Mouse (Mus musculus): ENCODE measurements around the gene Tmigd1. TPM values are rescaled to one million over a fixed set of nuclear protein-coding genes. Genes with fewer than 3 reads are reported as not detected.

The Tmigd1 gene
- not detected in 2 replicates for polyA plus RNA-seq (2012; rRNA removed)

DNA sequence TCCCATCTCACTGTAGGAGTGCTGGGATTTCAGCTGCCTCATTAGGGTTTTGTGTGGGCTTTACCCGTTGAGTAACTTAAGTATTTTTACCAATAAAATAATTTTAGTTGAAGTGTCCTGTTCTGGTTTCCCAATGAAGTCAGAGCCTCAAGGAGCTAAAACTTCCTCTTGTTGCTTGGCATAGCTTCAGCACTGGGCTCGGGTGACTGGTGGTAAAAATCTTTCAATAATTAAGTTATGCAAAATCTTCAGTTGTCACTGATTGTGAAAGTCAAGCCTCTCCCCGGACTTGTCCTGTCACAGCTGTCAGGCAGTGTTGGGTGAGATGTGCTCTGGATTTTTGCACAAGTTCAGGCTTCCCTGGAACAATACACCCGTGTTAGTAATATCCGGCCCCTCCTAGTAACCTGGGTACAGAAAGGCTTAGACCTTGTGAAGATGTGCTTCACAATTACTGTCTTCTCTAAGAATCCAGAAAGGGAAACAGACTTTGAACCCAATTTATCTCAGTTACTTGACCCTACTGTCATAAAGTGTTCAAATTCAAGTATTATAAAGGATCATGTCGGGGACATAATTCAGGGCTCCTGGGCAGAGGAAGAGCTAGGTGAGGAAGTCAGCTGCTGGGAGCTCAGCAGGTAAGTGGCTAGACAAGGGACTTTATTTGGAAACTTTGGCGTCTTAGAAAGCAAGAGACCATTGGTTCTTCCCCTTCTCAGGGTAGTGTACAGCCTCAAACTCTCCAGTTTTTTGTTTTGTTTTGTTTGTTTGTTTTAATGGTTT is at the start of gene Tmigd1:
Gene Tmigd1 (plus strand): TSS at position 581 of the 783 bp plus-strand sequence.

DNA sequence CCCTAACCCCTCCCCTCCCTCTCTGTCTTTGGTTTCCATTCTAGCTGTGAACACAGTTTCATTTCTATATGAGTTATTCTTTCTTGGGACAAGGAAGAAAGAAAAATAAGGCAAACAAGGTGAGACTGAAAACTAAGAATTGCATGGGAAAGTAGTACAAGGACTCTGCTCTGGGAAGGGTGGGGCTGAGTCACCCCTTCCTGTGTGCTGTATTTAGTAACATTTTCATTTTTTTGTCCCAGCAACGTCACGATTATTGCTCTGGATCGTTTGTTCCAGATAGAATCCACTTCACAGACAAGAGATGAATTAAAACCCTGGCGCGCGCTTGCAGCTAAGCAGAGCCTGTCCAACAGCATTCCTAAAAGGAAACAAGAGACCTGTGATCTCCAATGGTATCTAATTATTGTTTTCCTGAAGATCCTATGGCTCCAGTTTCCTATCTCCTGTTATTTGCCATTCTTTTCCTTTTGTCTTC is 22.8 kb downstream of the Tmigd1 start, which contains the start of gene Blmh:
Gene Blmh (plus strand): TSS at position 51 of the 478 bp plus-strand sequence.

Other genes starting within 250 kb of the Tmigd1 start
- 0.26 TPM in 1 of 2 replicates, not detected in the other for gene Bhlha9, start 229.7 kb upstream of the Tmigd1 start, polyA plus RNA-seq (2012; rRNA removed)
- 2.2 and 2.7 TPM in 2 replicates for gene Trarg1, start 222.4 kb upstream of the Tmigd1 start, polyA plus RNA-seq (2012; rRNA removed)
- 13.6 and 16.6 TPM in 2 replicates for gene Gosr1, start 138.6 kb upstream of the Tmigd1 start, polyA plus RNA-seq (2012; rRNA removed)
- gene Cpd, start 55.1 kb upstream of the Tmigd1 start, polyA plus RNA-seq (2012; rRNA removed): 40.9 and 56.5 TPM in 2 replicates
- gene Blmh, start 22.6 kb downstream of the Tmigd1 start, polyA plus RNA-seq (2012; rRNA removed): 12.5 and 16.4 TPM in 2 replicates
- 6.0 and 6.8 TPM in 2 replicates for gene Slc6a4, start 96.4 kb downstream of the Tmigd1 start, polyA plus RNA-seq (2012; rRNA removed)
- gene Nsrp1, start 176.3 kb downstream of the Tmigd1 start, polyA plus RNA-seq (2012; rRNA removed): 0.70 and 0.84 TPM in 2 replicates